Mouse (Mus musculus) ES-E14 (cell line): ENCODE results near the gene Trpv1.

Source experiments
- CHD2 ChIP-seq: IDR thresholded peaks from 2 replicates; pipeline ENCODE4 v1.6.1; 2014; ENCODE audit warnings: mild to moderate bottlenecking, low read depth, low read length, inconsistent platforms
- ZC3H11A ChIP-seq: IDR thresholded peaks from 2 replicates; pipeline ENCODE4 v1.6.1; 2012; ENCODE audit warnings: low read depth, mild to moderate bottlenecking, inconsistent platforms, low read length, borderline replicate concordance
- ZNF384 ChIP-seq: IDR thresholded peaks from 2 replicates; pipeline ENCODE4 v1.6.1; 2012; ENCODE audit warnings: low read depth, low read length, inconsistent platforms

DNA sequence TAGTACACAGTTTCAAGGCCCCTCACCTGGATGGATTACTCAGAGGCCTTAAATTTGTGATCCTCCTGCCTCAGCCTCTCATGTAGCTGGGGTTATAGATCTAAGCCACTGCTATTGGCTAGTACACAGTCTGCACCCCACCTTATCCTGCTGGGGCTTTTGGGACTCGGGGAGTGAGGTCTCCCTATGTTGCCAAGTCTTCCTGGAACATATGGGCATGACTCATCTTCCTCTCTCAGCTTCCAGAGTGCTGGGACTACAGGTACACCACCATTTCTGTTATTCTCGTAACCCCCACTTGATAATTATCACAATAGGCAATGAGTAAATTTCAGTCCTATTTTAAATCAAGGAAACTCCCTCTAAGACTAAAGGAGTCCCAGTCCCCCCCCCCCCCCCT is 39.6 kb upstream of the Trpv1 start:
- TF ChIP-seq ZC3H11A (no peak), CHD2 (no peak), ZNF384 (no peak)
